Mouse (Mus musculus) gastrocnemius, postnatal 14 days (tissue): ENCODE data around the gene Uqcr10. TPM values are rescaled to one million over a fixed set of nuclear protein-coding genes. Genes with fewer than 3 reads are reported as not detected.
"Not testable (repeated sequence)": the region's sequence is repeated elsewhere in the genome, so short reads cannot be mapped to it uniquely, and the experiment has no call there.

Experiments
- DNase-seq: peaks from one replicate; pipeline ENCODE4 v3.0.0; 2021; ENCODE audit warnings: mixed read lengths
- intact Hi-C: fragments of 180-260 bp; cut with DNase I; formaldehyde crosslinking; loops from one replicate; pipeline ENCODE4 v1.15.1; 2025; ENCODE audit warnings: low total_unique reads
- total RNA-seq, 2 experiments: library from RNA; stranded (reverse); gene quantifications; 2 replicates each; pipeline ENCODE4 v1.2.3; 2021

Gene Uqcr10
- total RNA-seq, 2 experiments from 2014 or later: 851 to 959 TPM

DNA sequence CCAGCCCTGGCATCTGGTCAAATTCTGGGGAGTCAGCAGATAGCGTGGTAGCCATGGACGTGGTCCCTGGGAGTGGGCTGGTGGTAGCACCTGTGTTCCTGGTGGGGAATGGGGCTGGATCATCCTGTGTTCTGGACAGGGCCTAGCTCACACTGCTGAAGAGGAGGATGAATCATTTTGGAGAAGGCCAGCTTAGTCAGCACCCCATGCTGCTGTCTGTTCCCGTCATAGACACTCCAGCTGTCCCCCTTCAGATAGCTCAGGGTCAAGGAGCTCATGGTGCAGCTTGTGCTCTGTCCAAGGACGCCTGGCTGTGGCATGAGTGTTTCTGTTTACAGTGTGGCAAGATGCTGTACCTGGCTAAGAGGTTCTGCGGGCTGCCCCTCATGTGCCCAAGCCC lies 14.4 kb upstream of the Uqcr10 start:
- DNase-seq: no peak
- intact Hi-C loops: no loop called here

DNA sequence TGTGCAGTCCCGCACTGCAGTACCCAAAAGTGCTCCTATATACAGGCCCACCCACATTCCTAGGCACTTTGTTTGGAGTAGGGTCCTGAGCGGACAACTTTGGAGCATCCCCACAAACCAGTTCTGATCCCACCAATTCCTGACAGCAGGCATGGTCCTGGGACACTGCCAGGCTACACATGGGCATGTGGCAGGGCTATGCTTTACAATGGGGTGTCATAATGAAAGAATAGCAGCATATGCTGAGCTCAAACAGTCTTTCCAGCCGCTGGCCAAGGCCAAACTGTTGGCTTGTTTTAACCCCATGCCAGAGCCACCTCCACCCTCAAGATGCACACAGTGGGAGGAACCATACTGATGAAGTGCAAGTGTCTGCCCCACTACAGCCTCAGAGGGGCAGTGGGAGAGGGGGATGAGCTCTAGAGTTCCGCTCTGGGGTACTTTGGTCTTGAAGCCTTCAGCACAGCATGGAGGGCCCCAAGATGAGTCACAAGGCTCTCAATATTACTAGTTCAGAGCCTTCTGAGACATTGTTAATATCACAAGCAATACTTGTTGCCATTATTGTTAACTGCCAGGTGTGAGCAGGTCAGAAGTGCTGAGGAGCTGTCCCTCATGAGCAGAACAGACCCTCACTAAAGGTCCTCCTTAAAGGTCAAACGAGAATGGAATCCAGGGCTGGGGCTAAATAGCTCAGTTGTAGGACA lies 12.5 kb upstream of the Uqcr10 start:
- intact Hi-C loops: no loop called here

GRCm38 (mm10) chr11:4715596-4715995 lies 11.5 kb upstream of the Uqcr10 start:
- DNase-seq: no peak
- intact Hi-C loops: no loop called here

More for the DNA sequence above, 12.5 kb upstream of the Uqcr10 start:
- DNase-seq: no peak

DNA sequence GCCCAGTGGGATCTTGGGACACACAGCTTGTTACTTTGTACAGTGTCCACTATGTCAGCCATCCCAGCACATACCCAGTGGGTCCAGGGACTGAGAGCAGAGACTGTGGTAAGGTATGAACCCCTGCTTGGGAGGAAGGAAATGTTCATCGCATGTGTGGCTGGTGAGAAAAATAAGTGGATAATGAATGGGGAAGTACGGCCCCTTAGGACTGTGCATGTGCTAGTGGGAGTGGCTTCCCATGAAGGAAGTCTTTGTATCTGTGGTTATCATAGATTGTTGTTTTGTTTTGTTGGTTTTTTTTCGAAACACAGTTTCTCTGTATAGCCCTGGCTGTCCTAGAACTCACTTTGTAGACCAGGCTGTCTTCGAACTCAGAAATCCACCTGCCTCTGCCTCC lies 10.6 kb upstream of the Uqcr10 start:
- no peak for DNase-seq
- intact Hi-C loops: no loop called here

GRCm38 (mm10) chr11:4712822-4713221 lies 8.7 kb upstream of the Uqcr10 start:
- DNase-seq: no peak
- intact Hi-C loops: no loop called here

GRCm38 (mm10) chr11:4710188-4710587 lies 6.0 kb upstream of the Uqcr10 start:
- intact Hi-C loops, DNase-seq: not testable (repeated sequence)

GRCm38 (mm10) chr11:4705178-4705577 lies 1.0 kb upstream of the Uqcr10 start:
- intact Hi-C loops: no loop called here

GRCm38 (mm10) chr11:4703688-4704071 lies 462 bp downstream of the Uqcr10 start:
- DNase-seq: no peak
- intact Hi-C loops: no loop called here

More at GRCm38 (mm10) chr11:4705178-4705577, 1.0 kb upstream of the Uqcr10 start:
- no peak for DNase-seq

DNA sequence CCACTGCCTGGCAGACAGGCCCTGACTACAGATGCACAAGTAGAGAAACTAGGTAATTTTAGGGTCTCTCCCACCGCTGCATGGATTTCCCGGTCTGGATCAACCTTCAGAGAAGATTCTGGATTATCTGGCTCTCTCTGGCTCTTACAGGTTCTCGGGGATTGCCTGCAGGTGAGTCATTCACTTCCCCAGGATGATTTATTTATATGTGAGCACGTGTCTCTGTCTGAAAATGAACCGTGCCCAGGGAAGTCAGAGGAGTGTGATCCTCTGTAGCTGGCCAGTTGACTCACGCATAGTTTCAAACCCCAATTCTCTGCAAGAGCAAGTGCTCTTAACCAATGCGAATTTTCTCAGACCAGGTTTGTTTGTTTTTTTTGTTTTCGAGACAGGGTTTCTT lies 3.4 kb downstream of the Uqcr10 start:
- intact Hi-C loops: no loop called here
- DNase-seq: no peak

DNA sequence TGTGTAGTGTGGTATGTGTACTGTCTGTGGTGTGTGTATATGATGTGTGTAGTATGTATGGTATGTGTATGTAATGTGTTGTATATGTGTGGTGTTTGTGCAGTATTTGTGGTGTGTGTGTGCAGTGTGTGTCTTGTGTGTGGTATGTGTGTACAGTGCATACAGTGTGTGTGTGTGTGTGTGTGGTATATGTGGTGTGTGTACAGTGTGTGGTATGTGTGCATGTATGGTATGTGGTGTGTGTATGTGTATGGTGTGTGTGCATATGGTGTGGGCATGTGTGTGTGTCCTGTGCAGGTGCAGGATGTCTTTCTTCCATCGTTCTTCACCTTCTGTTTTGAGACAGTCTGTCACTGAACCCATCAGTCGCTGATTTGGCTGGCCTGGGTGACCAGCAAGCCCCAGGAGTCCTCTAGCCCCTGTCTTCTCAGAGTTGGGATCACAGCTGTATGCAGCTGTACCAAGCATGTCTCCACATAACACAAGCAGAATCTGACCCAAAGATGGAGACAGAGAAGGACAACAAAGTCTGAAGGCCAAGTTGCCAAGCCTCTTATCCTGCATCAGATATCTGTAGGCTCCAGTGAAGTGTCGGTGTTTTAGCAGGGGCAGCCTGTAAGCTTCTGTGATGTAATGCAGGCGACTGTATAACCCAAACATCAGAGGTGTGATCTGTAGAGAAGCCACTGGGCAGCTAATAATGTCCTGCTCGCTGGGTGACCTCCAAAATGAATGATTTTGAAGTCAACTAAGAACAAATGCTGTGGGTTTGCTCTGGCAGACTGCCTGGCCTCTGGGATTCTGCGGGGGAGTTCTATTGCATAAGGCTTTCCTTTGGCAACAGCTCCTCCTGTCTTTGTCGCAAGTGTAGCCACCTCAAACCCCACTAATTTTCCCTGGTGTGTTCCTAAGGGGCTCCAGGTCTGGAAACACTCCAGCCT lies 6.8 kb downstream of the Uqcr10 start:
- intact Hi-C loops: no loop called here
- DNase-seq: peak; percentile 62

DNA sequence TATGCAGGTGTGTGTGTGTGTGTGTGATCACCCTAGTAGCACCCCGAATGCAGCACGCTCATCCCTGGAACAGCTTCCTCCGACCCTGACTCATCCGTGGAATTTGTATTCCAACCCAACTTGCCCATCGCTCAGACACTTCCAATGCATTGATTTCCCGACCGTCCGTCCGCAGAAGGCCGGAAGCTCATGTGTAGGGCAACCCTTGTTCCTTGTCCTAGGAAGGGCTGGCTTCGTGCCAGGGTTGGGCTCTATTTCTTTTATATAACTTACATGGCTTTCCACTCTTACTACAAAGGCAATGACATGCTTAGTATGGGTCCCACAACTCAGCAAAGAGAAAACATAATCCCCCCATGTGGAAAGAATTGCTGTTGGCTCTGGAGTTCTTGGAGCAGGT lies 12.0 kb downstream of the Uqcr10 start:
- intact Hi-C loops: no loop called here
- no peak for DNase-seq

- peak; percentile 26 for DNase-seq
- intact Hi-C loops: no loop called here
These were observed 12.9 kb downstream of the Uqcr10 start for GRCm38 (mm10) chr11:4691213-4691612.

DNA sequence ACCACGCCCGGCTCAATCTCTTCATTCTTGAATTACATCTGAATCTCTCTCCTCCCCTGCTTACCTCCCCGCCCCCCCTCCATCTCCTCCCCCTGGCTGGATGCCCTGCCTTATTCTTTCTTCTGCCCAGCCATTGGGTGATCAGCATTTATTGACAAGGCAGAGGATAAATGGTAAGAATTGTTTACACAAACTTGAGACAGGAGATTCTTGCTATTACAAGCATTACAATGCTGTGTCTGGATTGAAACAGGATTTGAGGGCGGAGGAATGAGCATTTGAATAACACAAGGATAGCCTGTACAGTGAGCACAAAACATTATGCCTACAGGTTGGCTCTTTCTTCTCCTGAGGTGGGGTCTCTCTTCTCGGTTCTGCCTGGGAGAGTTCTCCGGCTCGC lies 13.8 kb downstream of the Uqcr10 start:
- DNase-seq: no peak
- intact Hi-C loops: no loop called here

GRCm38 (mm10) chr11:4688632-4689380 lies 15.3 kb downstream of the Uqcr10 start:
- intact Hi-C loops: no loop called here
- no peak for DNase-seq

DNA sequence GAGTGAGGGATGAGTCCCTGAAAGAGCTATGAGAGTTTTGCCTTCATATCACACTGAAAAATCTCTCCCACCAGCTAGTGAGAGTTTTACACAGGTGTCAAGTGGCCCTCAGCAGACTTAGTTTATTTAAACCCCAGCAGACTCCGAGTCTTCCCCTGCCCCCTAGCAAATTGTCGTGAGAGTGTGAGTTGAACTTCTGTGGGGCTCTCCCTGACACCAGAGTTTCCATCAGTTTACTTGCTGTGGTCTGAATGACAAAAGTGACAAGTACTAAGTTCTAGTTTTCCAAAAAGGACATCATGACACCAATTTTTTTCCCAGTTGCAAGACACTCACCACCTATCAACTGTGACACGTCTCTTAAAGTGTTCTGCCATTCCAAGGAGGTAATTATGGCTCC lies 16.3 kb downstream of the Uqcr10 start:
- intact Hi-C loops: no loop called here
- no peak for DNase-seq

- intact Hi-C loops: no loop called here
- DNase-seq: no peak
These were observed 17.1 kb downstream of the Uqcr10 start for GRCm38 (mm10) chr11:4687027-4687426.

- no peak for DNase-seq
- intact Hi-C loops: no loop called here
These were observed 18.6 kb downstream of the Uqcr10 start for GRCm38 (mm10) chr11:4685510-4685909.

DNA sequence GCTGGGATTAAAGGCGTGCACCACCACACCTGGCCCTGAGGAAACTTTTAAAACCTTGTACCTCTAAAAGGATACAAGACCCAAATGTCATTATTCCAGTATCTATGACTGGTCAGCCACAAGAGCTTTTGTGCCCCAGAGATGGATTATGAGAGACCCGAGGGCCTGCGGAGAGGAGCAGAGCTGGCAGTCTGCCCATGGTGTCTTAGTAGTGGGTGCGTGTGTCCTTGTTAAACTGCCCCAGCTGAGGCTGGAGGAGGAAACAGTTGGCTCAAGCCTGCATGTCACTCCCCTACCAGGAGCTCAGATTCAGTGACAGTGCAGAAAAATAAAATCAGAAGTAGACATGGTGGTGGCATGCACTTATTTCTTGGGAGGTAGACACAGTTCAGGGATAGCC lies 19.1 kb downstream of the Uqcr10 start:
- intact Hi-C loops: no loop called here
- no peak for DNase-seq

GRCm38 (mm10) chr11:4684186-4684585 lies 20.0 kb downstream of the Uqcr10 start:
- intact Hi-C loops: no loop called here
- no peak for DNase-seq

DNA sequence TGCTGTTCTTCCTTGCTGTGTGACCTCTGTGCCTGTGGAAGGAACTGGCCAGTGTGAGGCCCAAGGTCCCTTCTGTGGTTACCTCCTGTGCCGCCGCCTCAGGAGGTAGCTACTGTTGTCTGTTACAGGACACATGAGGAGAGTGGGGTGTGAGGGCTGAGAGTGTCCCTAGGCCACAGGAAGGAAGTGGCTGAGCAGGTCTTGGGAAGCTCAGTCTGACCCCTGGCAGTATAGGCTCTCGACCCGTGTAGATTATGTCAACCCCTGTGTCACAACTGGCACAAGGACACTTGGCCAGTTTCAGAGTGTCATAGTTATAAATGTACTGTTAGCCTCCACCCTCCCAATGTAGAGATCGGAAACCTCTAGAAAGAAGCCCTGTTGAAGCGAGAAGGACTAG lies 20.6 kb downstream of the Uqcr10 start:
- intact Hi-C loops: no loop called here
- no peak for DNase-seq
